Mouse (Mus musculus): ENCODE data around the gene Unkl.

The Unkl gene

DNA sequence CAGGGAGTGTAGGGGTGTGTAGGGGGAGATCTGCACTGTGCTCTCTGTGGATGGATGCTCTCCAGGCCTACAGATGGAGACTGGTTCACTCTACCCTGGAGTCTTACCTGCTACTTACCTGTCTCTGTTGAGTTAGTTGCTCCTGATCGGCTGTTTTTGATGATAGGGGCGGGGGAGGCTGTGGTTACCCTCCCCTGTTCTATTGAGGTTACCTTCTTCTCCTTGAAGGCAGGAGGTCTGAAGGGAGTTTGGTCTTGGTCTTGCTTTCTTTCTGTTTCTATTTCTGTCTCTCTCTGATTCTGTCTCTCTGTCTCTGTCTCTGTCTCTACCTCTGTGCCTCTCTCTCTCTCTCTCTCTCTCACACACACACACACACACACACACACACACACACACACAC lies 66.9 kb downstream of the Unkl start:
- DNase-seq (ENCODE audit: low spot score), result no peak

DNA sequence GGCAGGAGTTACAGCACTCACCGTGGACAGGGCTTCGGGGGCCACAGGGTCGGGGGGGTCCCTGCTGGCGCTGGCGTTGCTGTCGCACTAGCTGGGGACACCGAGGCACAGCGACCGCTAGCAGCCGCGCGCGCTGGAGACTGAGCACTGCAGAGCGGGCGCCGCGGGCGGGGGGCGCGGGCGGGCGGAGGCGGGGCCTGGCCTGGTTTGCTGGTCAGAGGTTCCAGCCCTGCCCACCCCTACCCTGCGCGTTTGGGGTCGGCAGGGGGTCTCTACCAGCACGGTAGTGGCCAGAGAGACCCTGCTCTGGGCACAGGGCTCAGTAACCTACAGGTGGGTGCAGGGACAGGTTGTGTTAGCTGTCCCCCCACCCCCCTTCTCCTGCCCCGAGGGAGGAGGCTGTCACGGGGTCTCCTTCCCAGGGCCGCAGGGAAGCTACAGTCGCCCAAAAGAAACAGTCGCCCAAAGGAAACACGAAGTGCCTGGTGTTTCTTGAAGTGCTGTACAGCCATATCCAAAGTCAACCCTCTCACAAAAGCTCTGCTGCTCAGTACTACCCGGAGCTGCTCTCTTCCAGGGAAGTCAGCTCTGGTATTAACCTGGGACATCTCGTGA lies 68.0 kb downstream of the Unkl start, which contains the start of gene Baiap3:
Gene Baiap3 (minus strand): TSS at position 225 of the 615 bp plus-strand sequence.
- DNase-seq (ENCODE audit: low spot score), result no peak

DNA sequence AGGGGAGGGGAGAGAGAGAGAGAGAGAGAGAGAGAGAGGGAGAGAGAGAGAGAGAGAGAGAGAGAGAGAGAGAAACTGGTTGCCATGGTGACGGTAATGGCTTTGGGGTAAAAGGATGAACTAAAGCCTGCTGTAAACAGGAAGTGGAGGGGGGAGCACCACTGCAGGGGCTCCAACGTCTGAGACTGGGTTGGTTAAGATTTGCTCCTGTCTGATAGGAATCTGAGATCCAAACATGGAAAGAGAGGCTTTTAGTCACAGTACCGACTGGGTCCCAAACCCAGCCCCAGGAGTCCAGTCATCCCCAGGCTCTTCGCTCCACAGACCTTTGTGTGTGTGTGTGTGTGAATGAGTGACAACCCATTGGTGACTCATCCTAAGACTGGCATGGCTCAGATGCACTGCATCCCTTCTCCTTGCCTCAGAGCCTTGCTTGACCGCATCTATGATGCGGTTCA lies 69.6 kb downstream of the Unkl start:
- DNase-seq (ENCODE audit: low spot score), result no peak

DNA sequence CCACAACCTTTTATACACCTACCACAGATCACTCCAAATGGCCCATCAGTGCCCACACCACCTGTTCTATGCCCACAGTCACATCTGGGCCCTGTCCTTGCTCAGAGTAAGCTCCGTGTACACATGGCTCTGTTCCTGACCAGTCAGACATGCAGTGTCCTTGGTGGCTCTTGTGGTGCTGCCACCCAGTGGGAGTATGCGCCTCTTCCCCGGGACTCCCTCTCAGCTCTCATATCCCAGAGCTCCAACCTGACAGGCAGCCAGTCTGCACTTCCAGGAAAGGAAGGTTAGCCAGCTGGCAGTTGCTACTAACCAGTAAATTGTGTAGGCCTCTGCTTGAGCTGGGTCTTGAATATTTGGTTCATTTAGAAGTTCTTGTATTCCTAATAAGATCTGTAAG lies 76.3 kb downstream of the Unkl start:
- peak; percentile 75 for DNase-seq (ENCODE audit: low spot score)

DNA sequence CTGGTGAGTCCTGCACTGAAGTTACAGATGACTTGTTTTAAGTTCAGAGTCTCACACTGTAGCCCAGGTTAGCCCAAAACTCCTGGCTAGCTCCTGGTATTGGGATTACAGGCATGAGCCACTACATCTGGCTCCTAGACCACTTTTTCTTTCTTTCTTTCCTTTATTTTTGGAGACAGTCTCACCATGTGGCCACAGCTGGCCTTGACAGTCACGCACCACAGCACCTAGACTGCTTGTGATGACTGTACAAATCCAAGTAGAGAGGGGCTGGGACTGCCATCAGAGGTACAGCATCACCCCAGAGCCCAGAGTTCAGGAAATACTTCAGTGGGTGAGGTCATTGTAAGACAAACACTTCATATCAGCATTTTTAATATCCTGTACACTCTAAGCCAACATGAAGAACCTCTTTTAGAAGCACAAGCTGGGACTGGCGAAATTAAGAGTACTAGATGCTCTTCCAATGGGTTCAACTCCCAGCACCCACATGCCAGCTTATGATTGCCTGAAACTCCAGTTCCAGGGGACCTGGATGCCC lies 82.7 kb downstream of the Unkl start:
- no peak for DNase-seq (ENCODE audit: low spot score)

DNA sequence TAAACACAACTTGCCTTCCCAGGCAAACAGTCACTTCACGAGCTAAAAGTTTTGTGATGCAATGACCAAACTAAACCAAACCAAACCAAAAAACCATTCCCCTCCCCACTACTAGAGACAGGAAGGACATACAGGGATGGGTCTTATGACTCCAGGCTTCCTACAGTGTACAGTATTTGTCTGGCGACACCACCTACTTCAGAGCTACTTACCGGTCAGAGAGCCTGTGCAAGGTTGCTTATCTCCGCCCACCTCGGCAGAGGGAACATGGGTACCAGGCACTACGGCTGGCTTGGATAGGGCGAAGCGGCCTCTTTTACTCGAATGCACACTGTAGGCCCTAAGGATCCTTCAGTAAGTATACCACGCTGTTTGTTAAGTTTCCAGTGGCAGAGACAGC lies 84.1 kb downstream of the Unkl start:
- DNase-seq (ENCODE audit: low spot score), result peak; percentile 49

DNA sequence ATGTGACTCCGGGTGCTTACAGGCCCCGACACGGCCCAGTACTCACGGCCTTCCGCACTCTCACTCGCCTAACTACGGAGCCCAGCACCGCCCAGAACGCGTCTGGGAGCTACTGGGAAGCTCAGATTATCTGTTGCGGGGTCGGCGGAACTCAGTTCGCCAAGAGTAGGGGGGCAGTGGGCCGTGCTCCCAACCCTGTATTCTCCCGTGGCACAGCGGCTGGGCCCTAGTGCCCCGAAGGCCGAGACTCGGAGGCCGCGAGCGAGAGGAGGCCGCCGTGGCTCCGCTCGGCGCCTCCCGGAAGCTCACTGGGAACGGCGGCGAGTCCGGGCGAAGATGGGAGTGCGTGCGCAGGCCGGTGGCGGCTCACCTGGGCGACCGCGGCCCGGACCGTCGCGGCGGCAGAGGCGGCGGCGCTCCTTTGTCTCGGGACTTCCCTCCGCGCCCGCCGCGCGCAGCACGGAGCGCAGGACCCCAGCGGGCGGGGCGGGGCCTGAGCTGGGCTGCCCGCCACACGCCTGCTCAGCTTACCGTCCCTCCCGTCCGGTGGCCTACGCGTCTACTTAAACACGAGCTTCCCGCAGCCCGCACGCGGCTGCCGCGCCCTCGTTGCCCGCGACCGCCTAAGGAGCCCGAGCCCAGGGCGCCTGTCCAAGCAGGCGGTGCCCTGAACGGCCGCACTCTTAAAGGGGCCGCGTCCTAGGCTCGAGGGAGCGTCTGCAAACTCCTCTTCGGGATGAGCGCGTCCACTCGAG lies 84.9 kb downstream of the Unkl start:
- peak; percentile 94 for DNase-seq (ENCODE audit: low spot score)

DNA sequence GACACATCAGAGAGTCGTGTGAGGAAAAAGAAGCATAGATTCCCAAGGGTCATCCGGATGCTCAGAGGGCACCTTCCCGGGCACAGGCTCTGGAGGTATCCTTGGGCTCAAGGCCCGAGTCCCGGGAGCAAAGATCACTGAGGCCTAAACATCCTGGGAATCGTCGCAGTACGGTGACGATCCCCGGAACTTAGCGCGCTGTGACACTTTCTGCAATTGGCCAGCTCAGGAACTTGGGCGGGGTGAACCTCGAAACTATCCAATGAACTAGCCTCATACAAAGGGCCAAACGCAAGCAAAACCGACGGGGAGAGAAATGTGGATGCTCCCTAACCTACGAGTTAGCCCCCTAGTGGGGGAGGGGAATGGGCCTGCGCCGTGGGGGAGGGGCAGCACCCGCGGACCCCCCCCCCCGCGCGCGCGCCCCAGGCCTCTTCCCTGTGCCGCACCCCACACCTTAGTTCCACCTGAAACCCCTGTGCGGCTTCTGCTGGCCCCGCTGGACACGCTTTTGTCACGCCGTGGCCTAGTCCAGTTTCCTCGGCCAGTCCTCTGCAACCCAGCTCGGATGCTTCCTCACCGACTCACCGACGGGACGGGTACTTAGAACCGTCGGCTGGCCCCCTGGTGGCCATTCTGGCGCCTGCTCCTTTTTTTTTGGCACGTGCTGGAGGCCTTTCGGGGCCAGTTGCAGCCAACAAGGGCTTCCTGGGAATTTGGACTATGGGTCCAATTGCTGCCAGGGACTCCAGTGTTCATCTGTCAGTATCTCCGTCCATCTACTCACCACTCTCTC lies 85.7 kb downstream of the Unkl start:
- peak; percentile 98 for DNase-seq (ENCODE audit: low spot score)

DNA sequence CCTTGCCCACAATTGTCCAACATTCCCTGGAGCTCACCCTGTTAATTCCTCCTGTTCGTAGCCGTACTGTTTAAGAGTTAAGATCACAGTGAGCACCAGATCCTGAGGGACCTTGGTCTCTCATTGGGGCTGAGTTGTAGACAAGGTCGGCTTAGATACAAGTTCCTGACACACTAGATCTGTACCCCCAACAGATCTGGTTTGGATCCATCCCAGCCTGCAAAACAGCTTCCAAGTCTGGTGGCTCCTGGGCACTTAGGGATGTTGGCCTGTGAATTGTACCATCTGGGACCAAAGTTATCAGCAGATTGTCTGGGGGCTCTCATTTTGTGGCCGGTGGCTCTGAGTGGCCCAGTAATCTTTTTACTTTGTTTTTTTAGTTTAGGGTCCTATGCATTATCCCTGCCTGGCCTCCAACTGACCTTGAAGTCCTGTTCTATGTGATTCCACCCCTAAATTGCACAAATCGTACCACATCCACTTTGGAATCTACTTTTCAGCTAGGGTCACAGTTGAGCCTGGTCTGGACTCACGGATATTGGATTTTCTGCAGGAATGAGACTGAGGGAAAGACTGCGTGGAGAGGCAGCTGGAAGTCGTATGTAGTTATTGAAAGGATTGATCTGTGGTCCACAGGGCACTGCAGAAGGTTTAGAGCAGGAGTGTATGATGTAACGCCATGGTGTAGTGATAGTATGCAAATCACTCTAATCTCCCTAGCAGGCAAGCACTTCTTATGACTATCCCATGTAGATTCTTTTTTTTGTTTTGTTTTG lies 86.6 kb downstream of the Unkl start, which contains the start of gene Ube2i:
Gene Ube2i (minus strand): TSS at position 52 of the 776 bp plus-strand sequence.
- DNase-seq (ENCODE audit: low spot score), result no peak

DNA sequence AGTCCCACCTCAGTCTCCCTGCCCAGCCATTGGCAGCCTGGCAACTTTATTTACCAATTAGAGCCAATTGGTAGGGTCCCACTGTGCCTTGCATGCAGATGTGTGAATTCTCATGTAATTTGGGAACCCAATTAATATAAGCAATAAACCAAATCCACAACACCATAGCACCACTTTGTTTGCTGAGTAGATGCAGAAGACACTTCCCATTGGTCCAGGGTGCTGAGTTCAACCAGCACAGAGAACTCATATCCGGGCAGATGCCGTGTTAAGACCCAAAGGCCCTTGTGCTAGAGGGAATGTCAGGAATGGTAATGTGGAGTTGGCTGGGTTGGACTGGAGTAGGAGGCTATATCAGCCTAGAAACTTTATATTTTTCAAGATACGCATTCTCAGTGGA lies 87.6 kb downstream of the Unkl start:
- no peak for DNase-seq (ENCODE audit: low spot score)

DNA sequence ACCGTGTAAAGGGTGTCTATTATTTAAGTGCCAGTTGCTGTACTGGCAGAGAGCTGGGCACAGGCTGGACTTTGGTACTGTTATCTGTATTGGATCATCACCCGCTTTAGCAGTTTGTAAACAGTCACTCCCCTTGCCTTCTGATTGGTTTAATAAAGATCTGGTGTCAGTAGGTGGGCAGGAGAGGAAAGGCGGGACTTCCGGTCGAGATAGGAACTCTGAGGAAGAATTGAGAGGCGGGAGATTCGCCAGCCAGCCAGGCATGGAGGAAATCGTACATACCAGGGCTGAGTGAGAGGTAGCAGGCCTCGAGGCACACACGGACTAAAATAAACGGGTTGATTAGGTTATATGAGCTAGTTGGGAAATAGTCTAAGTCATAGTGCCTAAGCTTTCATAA lies 93.9 kb downstream of the Unkl start:
- DNase-seq (ENCODE audit: low spot score), result peak; percentile 40

Measured in adipocyte (in vitro differentiated cells).